Mouse (Mus musculus): ENCODE data around the gene Kcnk3. TPM values are rescaled to one million over a fixed set of nuclear protein-coding genes. Genes with fewer than 3 reads are reported as not detected.

Gene Kcnk3
- polyA plus RNA-seq (2014; fragmentation: Nextera tagmentation; extraction: Ambion mirVana) = 0.75 and 1.6 TPM in 2 replicates

- no peaks in the 10 kb centered on the region for H3K9me3 ChIP-seq (ENCODE audit: control insufficient read depth, low read length)
- no peaks in the 10 kb centered on the region for H3K36me3 ChIP-seq (ENCODE audit: control insufficient read depth, insufficient read depth, low read length)
- H3K27me3 ChIP-seq (replicated peaks; ENCODE audit: control insufficient read depth, insufficient read depth, low read length) = peaks cover 49% of the 10 kb centered on the region
- DNase-seq (ENCODE audit: low spot score) (peak; percentile 72), ATAC-seq (replicated peaks; ENCODE audit: low FRiP score) (peak; percentile 36)
- peak within 1 kb of the TSS; percentile 45 for H3K4me3 ChIP-seq (ENCODE audit: low read depth, low read length)
- peak within 1 kb of the TSS; percentile 76 for H3K4me2 ChIP-seq
- 4% methylated on average over 16 of the region's 54 CpGs for WGBS
- H3K9ac ChIP-seq (ENCODE audit: low read depth, low read length) = no peak within 1 kb of the TSS
- no peaks in the 10 kb centered on the region for H3K4me1 ChIP-seq (replicated peaks; ENCODE audit: control insufficient read depth, insufficient read depth, low read length)
- no peak within 1 kb of the TSS for H3K27ac ChIP-seq (ENCODE audit: low read depth, low read length)
Observed at GRCm38 (mm10) chr5:30587681-30588300, at the start of gene Kcnk3. Kcnk3 (plus strand) TSS chr5:30588170.

DNA sequence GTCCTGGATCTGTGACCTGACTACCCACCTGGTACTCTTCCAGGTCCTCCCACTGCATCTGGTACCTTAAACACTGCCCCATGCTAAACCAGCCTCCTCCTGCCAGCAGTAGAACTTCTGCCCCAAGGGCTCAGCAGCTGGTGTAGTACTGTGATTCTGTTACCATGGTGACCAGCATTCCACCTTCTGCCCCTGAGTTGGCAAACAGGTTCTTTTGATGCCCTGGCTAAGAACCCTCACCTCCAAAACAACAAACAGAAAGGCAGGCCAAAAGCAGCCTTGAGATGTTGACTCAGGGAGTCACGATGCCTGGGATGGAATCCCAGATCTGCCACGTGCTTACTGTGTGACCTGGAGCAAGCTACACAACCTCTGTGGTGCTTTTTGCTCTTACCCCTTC, 42.3 kb upstream of the Kcnk3 start, which contains the start of gene Cib4:
Cib4 (minus strand) TSS at position 139 of the 400 bp plus-strand sequence.
- DNase-seq (ENCODE audit: low spot score) (no peak), ATAC-seq (replicated peaks; ENCODE audit: low FRiP score) (no peak)
- Histone ChIP-seq H3K4me3 (ENCODE audit: low read depth, low read length) (no peak within 1 kb of the TSS), H3K27ac (ENCODE audit: low read depth, low read length) (no peak within 1 kb of the TSS), H3K9ac (ENCODE audit: low read depth, low read length) (no peak within 1 kb of the TSS), H3K4me2 (no peak within 1 kb of the TSS), H3K4me1 (replicated peaks; ENCODE audit: control insufficient read depth, insufficient read depth, low read length) (no peaks in the 10 kb centered on the region), H3K36me3 (ENCODE audit: control insufficient read depth, insufficient read depth, low read length) (no peaks in the 10 kb centered on the region), H3K9me3 (ENCODE audit: control insufficient read depth, low read length) (no peaks in the 10 kb centered on the region), H3K27me3 (replicated peaks; ENCODE audit: control insufficient read depth, insufficient read depth, low read length) (no peaks in the 10 kb centered on the region; the same call in 1 of the 2 replicates)
- 39% methylated on average over 2 of the region's 2 CpGs for WGBS

DNA sequence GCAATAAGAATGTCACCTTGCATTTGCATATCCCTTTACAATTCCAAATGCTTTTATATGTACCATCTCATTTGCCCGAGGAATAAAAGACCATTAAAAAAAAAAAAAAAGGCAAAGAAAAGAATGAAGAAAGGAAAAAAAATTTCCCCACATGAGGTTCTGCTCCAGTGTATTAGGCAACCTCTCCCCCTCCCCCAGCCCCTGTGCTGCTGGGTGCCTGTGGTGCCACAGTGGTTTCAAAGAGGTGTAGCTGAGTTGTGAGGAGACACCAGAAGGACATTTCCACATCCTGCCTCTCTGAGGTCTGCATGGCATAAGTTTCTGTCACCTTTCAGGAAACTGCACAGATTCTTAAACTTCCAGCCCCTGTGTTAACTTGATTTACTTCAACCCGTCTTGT, 39.3 kb upstream of the Kcnk3 start:
- Histone ChIP-seq H3K36me3 (ENCODE audit: control insufficient read depth, insufficient read depth, low read length) (no peaks in the 10 kb centered on the region), H3K9ac (ENCODE audit: low read depth, low read length) (no peak overlapping the region), H3K4me3 (ENCODE audit: low read depth, low read length) (no peak overlapping the region), H3K27me3 (replicated peaks; ENCODE audit: control insufficient read depth, insufficient read depth, low read length) (peaks cover 3% of the 10 kb centered on the region; the same call in 1 of the 2 replicates), H3K4me2 (no peak overlapping the region), H3K27ac (ENCODE audit: low read depth, low read length) (no peak overlapping the region), H3K4me1 (replicated peaks; ENCODE audit: control insufficient read depth, insufficient read depth, low read length) (no peaks in the 10 kb centered on the region), H3K9me3 (ENCODE audit: control insufficient read depth, low read length) (no peaks in the 10 kb centered on the region)
- WGBS = 60% methylated on average over 2 of the region's 2 CpGs
- no peak for DNase-seq (ENCODE audit: low spot score)
- no peak for ATAC-seq (replicated peaks; ENCODE audit: low FRiP score)

DNA sequence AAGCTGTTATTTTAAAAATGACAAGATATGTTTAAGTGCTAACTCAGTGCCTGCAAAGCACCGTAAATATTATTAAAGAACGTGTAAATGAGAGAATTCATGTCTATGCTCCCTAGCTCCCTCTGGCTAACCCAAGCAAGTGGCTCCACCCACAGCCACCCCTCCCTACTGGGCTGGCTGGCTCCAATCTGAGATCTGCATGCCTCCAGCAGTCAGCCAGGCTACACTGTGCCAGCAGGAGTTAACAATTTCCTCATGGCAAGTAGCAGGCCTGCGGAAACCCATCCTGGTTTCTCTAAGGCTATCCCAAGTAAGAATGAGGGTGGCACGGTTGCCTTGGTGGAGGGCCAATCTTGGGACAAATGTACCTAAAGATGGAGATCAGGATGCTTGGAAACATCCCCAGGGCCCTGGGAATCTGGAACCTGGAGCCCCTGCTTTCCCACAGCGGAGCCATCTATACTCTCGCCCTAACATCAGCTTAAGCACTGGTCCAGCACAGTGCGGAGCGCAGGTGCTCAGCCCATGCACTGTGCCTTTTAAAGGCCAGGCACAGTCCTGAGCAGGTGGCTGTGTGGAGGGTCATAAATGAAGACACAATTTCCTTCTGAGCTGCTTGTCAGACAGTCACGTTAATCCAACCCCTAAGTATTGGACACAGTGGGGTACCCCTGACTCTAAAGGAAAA, 37.5 kb upstream of the Kcnk3 start:
- no peak overlapping the region for H3K9ac ChIP-seq (ENCODE audit: low read depth, low read length)

DNA sequence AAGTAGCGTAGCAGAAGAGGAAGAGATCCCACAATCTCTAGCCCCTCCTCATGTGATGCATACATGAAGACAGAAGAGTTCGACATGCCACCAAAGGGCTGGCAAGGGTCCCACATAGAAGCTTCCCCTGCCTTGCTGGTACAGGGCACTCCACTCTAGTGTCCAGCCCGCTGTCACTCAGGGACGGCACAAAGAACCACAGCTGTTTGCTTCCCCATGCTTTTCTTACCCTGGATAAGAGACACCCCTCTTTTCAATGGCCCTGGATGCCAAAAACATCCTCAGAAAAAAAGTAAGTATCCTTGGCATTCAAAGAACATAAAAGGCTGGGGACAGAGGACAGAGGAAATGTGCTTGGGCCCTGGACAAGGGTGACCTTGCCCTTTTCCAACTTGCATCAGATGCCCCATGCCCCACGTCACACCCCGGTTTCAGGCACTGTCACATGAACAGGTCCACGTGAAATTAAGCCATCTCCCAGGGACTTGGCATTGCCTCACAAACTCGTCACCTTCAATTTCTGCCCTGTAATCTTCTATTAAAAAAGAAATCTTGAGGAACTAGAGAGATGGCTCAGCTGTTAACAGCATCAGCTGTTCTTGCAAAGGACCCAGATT, 36.8 kb upstream of the Kcnk3 start:
- ATAC-seq (replicated peaks; ENCODE audit: low FRiP score) = no peak
- no peak for DNase-seq (ENCODE audit: low spot score)
- H3K4me3 ChIP-seq (ENCODE audit: low read depth, low read length) = no peak overlapping the region
- 0 out of 2 replicates have a peak, but pooled peaks cover 3% of the 10 kb centered on the region for H3K27me3 ChIP-seq (replicated peaks; ENCODE audit: control insufficient read depth, insufficient read depth, low read length)
- H3K9ac ChIP-seq (ENCODE audit: low read depth, low read length) = no peak overlapping the region
- no peaks in the 10 kb centered on the region for H3K9me3 ChIP-seq (ENCODE audit: control insufficient read depth, low read length)
- H3K36me3 ChIP-seq (ENCODE audit: control insufficient read depth, insufficient read depth, low read length) = no peaks in the 10 kb centered on the region
- H3K27ac ChIP-seq (ENCODE audit: low read depth, low read length) = no peak overlapping the region
- no peak overlapping the region for H3K4me2 ChIP-seq
- no peaks in the 10 kb centered on the region for H3K4me1 ChIP-seq (replicated peaks; ENCODE audit: control insufficient read depth, insufficient read depth, low read length)
- 81% methylated on average over 8 of the region's 8 CpGs for WGBS

More for the DNA sequence above, 37.5 kb upstream of the Kcnk3 start:
- no peaks in the 10 kb centered on the region for H3K36me3 ChIP-seq (ENCODE audit: control insufficient read depth, insufficient read depth, low read length)
- DNase-seq (ENCODE audit: low spot score) (no peak), ATAC-seq (replicated peaks; ENCODE audit: low FRiP score) (no peak)
- no peak overlapping the region for H3K4me3 ChIP-seq (ENCODE audit: low read depth, low read length)
- no peak overlapping the region for H3K4me2 ChIP-seq
- no peak overlapping the region for H3K27ac ChIP-seq (ENCODE audit: low read depth, low read length)
- H3K27me3 ChIP-seq (replicated peaks; ENCODE audit: control insufficient read depth, insufficient read depth, low read length) = 0 out of 2 replicates have a peak, but pooled peaks cover 3% of the 10 kb centered on the region
- H3K4me1 ChIP-seq (replicated peaks; ENCODE audit: control insufficient read depth, insufficient read depth, low read length) = no peaks in the 10 kb centered on the region
- no peaks in the 10 kb centered on the region for H3K9me3 ChIP-seq (ENCODE audit: control insufficient read depth, low read length)
- 64% methylated on average over 9 of the region's 9 CpGs for WGBS

GRCm38 (mm10) chr5:30552006-30552405, 36.0 kb upstream of the Kcnk3 start:
- Histone ChIP-seq H3K9ac (ENCODE audit: low read depth, low read length) (no peak overlapping the region), H3K4me3 (ENCODE audit: low read depth, low read length) (no peak overlapping the region), H3K27ac (ENCODE audit: low read depth, low read length) (no peak overlapping the region), H3K36me3 (ENCODE audit: control insufficient read depth, insufficient read depth, low read length) (no peaks in the 10 kb centered on the region), H3K4me2 (no peak overlapping the region), H3K4me1 (replicated peaks; ENCODE audit: control insufficient read depth, insufficient read depth, low read length) (no peaks in the 10 kb centered on the region), H3K27me3 (replicated peaks; ENCODE audit: control insufficient read depth, insufficient read depth, low read length) (0 out of 2 replicates have a peak, but pooled peaks cover 3% of the 10 kb centered on the region), H3K9me3 (ENCODE audit: control insufficient read depth, low read length) (no peaks in the 10 kb centered on the region)
- WGBS = 87% methylated on average over 6 of the region's 6 CpGs
- DNase-seq (ENCODE audit: low spot score) (no peak), ATAC-seq (replicated peaks; ENCODE audit: low FRiP score) (no peak)

DNA sequence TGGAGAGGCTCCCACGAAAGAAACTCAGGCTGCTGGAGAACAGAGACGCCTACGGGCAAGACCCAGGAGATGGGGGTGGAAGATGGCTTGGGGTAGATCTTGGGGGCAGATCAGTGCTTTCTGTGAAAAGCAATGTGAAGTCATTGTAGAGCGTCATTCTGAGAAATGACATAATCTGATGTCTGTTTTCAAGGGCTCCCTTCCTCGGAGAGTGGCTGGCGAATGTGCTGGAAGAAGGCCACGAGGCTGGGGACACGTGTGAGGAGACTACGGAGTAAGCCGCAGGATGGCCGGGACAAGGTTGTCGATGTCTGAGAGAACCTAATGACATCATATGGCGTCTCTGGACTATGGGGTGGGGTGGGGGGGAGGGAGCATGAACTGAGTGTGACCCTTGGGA, 34.0 kb upstream of the Kcnk3 start:
- WGBS = 84% methylated on average over 13 of the region's 13 CpGs
- Histone ChIP-seq H3K4me2 (no peak overlapping the region), H3K4me1 (replicated peaks; ENCODE audit: control insufficient read depth, insufficient read depth, low read length) (no peaks in the 10 kb centered on the region), H3K36me3 (ENCODE audit: control insufficient read depth, insufficient read depth, low read length) (no peaks in the 10 kb centered on the region), H3K9me3 (ENCODE audit: control insufficient read depth, low read length) (no peaks in the 10 kb centered on the region), H3K9ac (ENCODE audit: low read depth, low read length) (no peak overlapping the region), H3K27ac (ENCODE audit: low read depth, low read length) (no peak overlapping the region), H3K27me3 (replicated peaks; ENCODE audit: control insufficient read depth, insufficient read depth, low read length) (0 out of 2 replicates have a peak, but pooled peaks cover 3% of the 10 kb centered on the region), H3K4me3 (ENCODE audit: low read depth, low read length) (no peak overlapping the region)
- no peak for ATAC-seq (replicated peaks; ENCODE audit: low FRiP score)
- no peak for DNase-seq (ENCODE audit: low spot score)

DNA sequence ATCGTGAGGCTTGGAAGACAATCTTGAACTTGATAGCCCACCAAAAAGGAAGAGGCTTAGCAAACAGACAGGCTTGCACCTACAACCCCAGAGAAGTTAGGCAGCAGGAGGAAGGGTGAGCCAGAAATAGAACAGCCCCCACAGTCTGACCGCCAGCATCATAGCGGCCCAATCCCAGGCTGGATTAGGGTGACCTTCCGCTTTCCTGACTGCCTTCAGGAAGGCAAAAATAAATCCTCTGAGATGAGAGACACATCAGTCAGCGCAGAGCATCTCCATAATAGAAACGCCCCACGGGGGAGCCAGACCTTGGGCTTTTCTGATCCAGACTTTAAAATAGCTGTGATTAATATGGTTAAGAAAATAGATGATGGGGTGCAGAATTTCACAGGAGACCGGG, 33.0 kb upstream of the Kcnk3 start:
- no peak for DNase-seq (ENCODE audit: low spot score)
- H3K4me1 ChIP-seq (replicated peaks; ENCODE audit: control insufficient read depth, insufficient read depth, low read length) = no peaks in the 10 kb centered on the region
- H3K4me3 ChIP-seq (ENCODE audit: low read depth, low read length) = no peak overlapping the region
- H3K4me2 ChIP-seq = no peak overlapping the region
- 58% methylated on average over 8 of the region's 8 CpGs for WGBS
- no peak overlapping the region for H3K27ac ChIP-seq (ENCODE audit: low read depth, low read length)
- H3K9ac ChIP-seq (ENCODE audit: low read depth, low read length) = no peak overlapping the region
- H3K27me3 ChIP-seq (replicated peaks; ENCODE audit: control insufficient read depth, insufficient read depth, low read length) = peaks cover 3% of the 10 kb centered on the region; the same call in 1 of the 2 replicates
- no peak for ATAC-seq (replicated peaks; ENCODE audit: low FRiP score)
- no peaks in the 10 kb centered on the region for H3K9me3 ChIP-seq (ENCODE audit: control insufficient read depth, low read length)
- H3K36me3 ChIP-seq (ENCODE audit: control insufficient read depth, insufficient read depth, low read length) = no peaks in the 10 kb centered on the region
